Mouse (Mus musculus): ENCODE results near the gene Kctd8.

The Kctd8 gene

DNA sequence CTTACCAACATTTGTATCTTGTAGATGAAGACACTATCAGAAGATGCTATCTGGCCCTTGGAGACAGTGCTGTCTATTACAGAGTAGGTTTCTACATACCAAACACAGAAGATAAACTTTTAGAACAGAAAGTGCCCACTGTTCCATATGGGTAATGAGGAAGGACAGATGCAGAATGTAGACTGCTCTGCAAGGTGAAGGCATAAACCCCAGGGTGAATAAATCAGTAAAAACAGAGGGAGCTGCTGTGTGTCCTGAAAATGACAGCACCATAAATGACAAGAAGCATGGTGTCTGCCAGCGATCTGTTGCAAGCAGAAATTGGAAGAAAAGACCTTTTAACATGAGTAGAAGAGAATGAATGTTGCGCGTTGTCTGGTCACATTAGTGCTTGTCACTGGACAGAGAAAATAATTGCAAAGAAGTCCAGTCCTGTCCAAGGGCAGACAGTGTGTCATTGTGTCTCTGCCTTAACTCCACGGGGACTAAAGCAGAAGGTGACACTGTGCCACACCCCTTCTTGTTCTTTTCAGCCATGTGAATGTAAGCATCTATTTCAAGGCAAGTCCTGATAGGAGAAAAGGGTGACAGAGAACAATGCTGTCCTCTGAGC is 181.5 kb downstream of the Kctd8 start:
- no peak for DNase-seq (ENCODE audit: low read depth, low spot score)

DNA sequence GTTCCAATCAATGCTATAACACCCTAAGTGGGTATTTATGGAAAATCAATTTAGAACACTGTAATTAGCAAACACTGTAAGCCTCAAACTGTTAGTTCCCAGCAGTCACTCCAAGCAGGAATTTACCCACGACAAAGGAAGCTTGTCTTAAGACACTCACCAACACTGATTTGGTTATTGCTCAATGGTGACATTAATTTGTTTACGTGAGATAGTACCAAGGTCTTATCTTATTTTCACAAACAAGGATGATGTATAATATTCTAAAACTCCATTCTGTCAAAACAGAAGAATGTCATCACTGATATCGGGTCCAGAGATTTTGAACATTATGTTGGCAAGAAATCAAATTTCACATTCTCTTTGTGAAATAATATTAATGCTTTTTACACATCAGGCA is 185.0 kb downstream of the Kctd8 start:
- no peak for DNase-seq (ENCODE audit: low read depth, low spot score)

DNA sequence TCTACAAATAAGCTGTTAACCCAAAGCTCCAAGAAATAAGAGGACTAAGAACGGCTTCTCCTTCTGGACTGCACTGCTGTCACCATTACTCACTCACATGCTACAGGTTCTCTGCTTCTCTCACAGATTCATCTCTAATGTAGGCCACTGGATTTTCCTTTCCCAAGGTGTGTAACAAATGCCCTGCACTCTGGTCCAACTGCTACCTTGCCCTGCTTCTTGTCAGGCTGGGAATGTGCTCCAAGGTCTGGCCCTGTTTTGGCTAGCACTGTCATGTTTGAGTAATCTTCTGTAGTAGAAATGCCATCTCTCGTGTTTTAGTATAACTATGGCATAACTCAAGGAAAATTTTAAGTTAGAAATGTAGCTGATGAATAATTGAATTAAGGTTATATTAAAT is 195.7 kb downstream of the Kctd8 start:
- DNase-seq (ENCODE audit: low read depth, low spot score), result no peak

- DNase-seq (ENCODE audit: low read depth, low spot score), result no peak
Measured at GRCm38 (mm10) chr5:69141082-69141481, 200.4 kb downstream of the Kctd8 start.

- no peak for DNase-seq (ENCODE audit: low read depth, low spot score)
Measured at GRCm38 (mm10) chr5:69108718-69109117, 232.8 kb downstream of the Kctd8 start.

GRCm38 (mm10) chr5:69088912-69089311 is 252.6 kb downstream of the Kctd8 start:
- DNase-seq (ENCODE audit: low read depth, low spot score), result no peak
